Mouse (Mus musculus): ENCODE data around the gene Mchr1.
A peak's percentile ranks its signal among the peaks of the same experiment; 100 is the strongest.

Gene Mchr1

DNA sequence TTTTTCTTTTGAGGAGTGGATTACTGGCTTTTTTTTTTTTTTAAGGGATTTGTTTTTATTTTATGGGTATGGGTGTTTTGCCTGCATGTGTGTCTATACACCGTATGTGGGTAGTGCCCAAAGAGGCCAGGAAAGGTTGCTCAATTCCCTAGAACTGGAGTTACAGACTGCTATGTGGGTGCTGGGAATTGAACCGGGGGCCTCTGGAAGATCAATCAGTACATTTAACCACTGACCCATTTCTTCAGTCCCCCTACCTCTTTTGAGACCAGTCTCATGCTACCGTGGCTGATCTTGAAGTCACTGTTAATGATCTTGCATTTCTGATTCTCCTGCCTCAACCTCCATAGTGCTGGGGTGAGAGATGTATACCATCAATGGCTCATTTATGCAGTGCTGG lies 8.0 kb upstream of the Mchr1 start:
- DNase-seq (ENCODE audit: low spot score in 2 of 2): no peak

DNA sequence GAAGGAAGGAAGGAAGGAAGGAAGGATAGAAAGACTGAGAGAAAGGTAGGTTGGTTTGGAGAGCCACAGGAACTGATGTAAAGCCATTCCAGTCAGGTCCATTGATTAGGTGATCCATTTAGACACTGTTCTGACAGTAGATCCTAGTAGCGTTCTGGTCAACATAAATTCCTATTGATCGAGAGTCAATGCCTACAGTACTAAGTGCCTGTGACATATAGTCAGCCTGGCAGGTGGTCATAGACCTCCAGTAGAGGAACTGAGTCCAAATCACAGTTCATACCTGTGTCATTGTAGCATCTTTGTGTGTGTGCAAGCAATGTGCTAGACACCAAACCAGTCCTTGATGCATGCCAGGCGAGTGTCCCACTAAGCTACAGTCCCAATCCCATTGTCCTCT lies 7.0 kb upstream of the Mchr1 start:
- DNase-seq (ENCODE audit: low spot score in 2 of 2): no peak

DNA sequence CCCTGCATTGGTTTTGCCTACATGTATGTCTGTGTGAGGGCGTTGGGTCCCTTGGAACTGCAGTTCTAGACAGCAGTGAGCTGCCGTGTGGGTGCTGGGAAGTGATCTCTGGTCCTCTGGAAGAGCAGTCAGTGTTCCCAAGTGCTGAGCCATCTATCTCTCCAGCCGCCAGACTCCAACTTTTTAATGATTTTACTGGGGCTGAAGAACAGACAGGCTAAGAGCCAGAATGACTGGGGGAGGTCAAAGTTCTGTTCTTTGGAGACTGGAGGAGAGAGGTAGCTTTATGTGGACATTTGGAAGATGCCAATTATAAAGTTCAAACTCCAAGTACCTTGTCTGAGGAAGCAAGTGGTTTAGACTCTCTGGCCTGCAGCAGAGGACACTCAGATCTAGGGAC lies 5.5 kb upstream of the Mchr1 start:
- no peak for DNase-seq (ENCODE audit: low spot score in 2 of 2)

DNA sequence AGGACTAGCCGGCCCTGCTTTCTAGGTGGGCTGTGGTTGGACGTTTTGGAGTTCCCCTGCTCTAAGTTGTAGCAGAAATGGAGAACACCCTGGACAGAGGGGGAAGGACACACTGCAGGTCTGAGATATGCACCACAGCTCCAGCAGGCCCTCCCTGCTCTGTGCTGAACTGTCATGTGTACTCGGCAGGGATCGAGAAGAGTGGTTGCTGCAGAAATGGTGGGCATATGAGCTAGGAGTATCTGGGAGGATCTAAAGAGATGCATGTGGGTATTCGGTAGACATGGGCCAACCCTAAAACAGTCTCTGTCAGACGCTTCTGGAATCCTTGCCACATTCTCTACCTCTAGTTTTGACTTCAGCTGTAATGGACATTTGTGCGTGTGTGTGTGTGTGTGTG lies 4.0 kb upstream of the Mchr1 start:
- no peak for DNase-seq (ENCODE audit: low spot score in 2 of 2)

DNA sequence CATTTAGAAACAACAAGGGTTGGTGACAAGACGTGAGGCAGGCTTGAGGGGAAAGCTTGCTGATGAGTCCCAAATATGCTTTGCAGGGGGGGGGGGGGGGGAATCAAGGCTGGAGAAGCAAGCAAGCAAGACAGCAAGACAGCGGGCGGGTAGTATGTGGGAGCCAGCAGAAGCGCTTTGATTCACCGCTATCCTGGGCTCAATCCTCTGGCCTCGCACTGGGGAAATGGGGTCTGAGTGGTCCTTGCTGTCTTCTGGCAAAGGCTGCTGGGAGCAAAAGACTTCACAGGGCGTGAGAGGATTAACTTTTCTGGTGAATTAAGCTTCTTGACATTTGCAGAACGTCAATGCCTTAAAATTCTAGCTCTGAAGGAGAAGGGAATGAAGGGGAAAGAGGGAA lies 763 bp downstream of the Mchr1 start:
- DNase-seq (ENCODE audit: low spot score in 2 of 2): no peak

DNA sequence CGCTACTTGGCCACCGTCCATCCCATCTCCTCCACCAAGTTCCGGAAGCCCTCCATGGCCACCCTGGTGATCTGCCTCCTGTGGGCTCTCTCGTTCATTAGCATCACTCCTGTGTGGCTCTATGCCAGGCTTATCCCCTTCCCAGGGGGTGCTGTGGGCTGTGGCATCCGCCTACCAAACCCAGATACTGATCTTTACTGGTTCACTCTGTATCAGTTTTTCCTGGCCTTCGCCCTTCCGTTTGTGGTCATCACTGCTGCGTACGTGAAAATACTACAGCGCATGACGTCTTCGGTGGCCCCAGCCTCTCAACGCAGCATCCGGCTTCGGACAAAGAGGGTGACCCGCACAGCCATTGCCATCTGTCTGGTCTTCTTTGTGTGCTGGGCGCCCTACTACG lies 2.2 kb downstream of the Mchr1 start:
- peak in 1 of 2 experiments; percentile 45 for DNase-seq (ENCODE audit: low spot score in 2 of 2)

DNA sequence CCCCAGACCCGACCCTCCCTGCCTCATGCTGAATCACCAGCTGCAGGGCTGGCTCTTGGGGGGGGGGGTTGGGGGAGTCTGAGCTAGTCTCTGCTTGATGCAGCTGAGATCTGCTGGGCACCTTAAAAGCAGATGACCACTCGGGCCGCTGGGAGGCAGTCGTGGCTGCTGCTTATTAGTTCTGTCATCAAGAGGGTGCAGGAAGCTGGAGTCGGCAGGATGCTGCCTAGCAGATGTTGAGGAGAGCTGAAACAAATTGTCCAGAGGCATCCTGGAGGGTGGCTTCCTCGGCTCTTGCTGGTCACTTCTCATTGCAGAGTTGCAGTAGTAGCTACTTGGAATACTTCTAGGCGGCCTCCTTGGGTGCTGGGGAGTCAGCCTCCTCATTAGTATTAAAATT lies 4.0 kb downstream of the Mchr1 start:
- peak in 1 of 2 experiments; percentile 54 for DNase-seq (ENCODE audit: low spot score in 2 of 2)

DNA sequence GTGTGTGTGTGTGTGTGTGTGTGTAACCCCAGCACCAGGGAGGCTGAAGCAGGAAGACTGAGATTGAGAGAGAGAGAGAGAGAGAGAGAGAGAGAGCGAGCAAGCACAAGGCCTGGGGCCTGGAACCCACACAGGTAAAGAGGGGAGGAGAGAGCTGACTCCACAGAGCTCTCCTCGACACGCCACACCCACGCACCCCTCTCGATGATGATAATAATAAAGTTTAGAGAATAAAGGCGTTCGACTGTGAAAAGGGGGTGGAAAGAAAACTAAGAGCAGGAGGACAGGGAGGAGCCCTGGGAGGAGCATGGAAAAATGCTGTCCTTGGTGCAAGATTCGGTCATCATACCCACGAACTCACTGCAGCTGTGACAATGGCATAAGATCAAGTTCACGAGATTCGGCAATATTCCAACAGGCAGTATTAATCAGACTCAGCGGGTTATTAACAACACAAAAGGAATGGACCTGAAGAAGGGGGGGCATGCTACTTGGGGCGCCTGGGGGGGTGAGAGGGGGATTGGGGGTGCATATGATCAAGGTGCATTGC lies 4.6 kb downstream of the Mchr1 start:
- DNase-seq (ENCODE audit: low spot score in 2 of 2): peak in 1 of 2 experiments; percentile 44

DNA sequence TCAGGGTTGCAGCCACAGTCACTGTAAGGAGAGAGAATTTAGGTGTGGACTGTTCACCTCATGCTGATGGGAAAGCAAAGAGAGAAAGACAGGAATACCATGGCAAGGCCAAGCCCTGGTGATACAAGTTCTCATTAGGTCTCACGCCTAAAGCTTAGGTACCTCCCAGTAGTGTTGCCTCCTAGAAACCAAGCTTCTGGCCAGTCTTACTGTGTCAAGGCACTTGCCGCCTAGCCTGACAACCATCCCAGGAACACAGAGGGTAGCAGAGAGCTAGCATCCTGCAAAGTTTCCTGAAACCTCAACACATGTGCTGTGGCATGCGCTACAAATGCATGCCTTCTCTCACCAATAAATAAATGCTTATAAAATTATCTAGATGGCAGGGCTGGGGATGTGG lies 11.6 kb downstream of the Mchr1 start:
- no peak for DNase-seq (ENCODE audit: low spot score in 2 of 2)

DNA sequence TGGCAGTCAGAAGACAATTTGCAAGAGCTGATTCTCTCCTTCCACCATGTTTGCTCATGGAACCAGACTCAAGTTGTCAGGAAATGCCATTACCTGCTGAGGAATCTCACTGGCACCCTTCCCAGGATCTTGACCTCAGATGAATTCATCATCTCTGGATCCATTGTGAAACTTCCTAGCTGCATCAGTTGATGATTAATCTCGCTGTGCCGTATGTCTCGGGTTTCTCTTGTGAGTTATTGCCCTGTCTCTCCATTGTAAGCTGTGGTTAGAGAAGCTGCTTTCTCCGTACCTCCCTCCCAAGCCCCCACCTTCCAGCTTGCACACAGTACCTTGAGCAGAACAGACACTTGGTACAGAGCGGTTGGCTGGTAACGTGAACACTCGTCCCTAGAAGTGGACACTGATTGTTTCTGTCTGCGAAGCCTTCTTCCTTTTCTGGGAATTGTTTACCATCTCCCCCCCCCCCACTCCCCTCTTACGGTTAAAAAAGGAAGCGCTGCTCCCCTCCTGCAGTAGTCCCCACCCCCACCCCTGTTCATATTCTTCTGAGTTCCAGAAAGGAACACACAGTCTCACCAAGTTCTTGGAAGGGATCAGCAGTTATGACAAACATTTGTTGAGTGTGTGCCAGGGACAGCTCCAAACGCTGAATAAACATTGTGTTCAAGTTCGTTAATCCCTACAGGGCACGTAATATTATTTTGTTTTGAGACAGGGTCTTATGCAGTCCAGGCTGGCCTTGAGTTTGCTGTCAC lies 12.5 kb downstream of the Mchr1 start:
- no peak for DNase-seq (ENCODE audit: low spot score in 2 of 2)

DNA sequence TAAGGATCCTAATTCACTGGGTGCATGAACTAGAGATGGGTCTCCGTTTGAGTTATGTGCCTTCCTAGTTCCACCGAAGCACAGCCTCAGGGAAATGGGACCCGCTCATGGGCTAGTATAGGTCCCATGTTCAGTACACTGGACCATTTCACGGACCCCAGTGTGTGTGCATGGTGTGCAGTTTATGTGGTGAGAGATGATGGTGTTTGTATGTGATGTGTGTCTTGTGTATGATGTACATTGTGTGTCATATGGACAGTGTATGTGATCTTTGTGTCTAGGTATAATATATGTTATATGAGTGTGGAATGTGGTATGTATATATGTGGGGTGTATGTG lies 13.0 kb downstream of the Mchr1 start:
- no peak for DNase-seq (ENCODE audit: low spot score in 2 of 2)

DNA sequence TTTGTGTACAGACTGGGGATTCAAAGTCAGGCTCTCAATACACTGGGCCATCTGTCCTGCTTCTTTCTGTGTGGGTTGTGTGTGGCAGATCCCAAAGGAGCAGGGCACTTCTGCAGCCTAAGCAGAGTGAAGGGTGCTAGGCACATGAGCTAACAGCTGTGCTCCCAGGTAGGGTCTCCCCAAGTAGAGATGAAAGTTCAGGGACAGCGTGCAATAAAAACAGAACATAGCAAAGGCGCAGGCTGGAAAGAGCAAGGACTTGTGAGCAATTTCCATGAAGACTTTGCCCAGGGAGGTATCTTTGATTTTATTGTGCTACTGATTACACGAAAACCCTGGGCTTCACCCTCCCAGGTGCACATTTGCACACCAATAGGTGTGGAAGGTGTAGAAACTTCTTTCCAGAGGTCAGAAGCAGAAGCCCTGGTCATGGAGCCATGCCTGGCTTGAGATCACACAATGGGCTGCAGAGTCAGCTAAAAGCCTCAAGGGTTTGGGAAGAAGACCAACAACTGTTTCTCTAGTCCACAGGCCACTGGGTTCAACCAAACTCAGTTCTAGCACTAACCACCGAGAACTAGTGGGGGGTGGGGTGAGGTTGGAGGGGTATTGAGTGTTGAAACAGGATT lies 13.8 kb downstream of the Mchr1 start:
- no peak for DNase-seq (ENCODE audit: low spot score in 2 of 2)

DNA sequence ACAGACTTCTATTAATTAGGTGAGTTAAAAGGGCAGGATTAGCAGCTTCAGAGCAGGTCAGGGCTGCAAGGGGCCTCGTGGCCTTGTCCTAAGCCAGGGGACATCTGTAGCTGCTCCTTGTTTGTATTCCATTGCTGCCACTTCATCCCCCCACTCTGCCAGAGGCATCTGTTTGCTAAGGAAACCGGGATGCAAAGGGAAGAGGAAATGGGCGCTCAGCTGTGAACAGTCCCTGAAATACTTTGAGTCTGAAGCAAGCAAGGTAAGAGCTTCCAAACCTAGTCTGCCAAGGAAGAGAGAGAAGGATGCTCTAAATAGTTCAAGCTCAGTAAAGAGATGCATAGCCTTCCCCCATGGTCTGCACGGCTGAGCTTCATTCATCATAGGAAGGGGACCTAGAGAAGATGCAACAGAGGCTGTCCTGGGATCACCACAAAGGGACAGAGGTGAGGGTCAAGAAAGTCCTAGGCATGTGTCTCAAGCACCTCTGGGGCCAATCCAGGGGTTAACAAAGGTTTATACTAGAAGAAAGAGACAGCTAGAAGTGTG lies 17.4 kb downstream of the Mchr1 start:
- DNase-seq (ENCODE audit: low spot score in 2 of 2): peak; percentile 34 to 59

DNA sequence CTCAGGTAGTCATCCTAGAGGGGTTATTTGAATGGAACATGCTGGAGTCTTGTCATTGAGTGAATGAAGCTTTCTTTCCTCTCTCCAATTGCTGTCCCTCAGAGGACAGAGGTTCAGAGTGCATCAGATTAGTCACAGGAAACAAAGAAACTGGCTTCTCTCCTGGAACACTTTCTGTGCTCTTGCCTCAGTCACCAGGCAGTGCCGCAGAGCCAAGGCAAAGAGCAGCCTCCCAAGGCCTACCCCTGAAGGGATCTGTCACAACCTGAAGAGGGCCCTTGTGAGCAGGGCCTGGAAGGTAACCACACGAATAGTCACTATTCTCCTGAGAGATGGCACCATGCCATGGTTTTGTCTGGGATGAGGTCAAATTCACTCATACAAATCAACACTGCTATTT lies 18.3 kb downstream of the Mchr1 start:
- no peak for DNase-seq (ENCODE audit: low spot score in 2 of 2)

DNA sequence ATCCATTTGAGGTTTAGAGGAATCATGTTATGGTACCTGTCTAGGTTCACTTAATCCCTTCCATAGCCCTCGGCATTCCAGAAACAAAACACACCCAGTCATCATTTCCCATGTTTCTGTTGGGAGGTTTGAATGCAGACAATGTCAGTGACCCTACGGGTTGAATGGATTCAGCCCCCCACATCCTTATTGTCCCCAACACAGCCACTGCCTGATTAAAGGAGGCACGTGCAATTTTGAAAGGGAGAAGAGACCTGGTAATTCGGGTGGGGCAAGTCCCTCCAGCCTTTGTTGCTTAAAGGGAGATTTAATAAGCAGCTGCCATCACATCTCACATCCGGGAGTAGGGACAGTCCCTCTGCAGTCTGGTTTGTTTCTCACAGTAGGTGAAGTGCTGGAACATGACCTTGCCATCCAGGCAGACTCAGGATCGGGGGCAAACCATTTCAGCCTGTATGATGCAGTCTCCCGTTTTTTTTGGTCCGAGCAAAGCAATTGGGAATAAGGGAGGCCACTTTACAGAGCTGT lies 18.9 kb downstream of the Mchr1 start:
- DNase-seq (ENCODE audit: low spot score in 2 of 2): no peak

DNA sequence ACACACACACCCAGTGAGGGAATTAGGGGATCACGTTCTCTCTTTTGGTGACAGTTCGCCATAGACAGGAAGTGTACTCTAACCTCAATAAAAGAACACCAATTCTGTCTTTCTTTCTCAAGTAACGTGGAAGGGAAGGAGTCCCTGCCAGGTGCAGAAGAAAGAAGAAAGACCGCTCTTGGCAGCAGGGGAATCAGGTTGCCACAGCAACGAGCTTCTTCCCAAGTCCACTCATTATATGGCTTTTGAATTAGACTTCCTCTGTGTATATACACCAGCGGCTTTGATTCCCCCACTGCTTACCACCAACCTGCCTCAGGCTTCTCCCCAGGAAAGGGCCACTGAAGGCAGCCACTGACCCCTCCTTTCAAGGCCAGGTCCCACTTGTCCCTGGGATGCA lies 19.8 kb downstream of the Mchr1 start:
- peak; percentile 72 to 85 for DNase-seq (ENCODE audit: low spot score in 2 of 2)

DNA sequence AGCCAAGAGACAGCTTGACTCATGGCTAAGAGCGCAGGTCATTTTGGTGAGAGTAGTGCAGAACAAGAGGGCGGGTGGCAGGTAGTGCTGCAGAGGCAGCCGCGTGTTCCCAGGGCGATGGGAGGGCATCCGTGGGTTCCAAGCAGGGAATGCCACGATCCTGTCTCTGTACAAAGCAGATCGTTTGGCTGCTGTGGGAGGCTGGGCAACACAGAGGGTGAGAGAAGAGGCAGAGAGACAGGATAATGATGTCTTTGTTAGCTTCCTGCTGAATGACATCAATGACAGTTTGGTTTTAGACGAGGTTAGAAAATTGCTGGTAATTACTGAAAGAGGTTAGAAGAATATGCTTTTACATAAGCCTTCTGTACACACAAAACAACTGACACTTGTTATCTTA lies 23.0 kb downstream of the Mchr1 start:
- no peak for DNase-seq (ENCODE audit: low spot score in 2 of 2)

DNA sequence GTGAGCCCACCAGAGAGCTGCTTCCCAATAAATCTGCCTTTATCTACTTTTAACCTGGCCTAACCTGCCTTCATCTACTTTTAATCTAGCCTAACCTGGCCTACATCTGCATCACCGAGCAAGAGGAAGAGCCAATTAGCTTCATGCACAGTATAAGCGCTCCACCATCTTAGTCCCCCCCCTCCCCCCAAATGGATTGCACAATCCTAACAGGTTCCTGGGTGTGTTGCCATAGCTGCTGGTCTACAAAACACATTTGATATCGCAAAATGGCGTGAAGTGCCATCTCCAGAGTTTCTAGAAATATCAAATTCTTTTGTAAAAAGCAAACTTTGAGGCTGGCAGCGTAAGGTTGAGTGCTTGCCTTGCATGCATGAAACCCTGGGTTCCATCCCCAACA lies 24.0 kb downstream of the Mchr1 start:
- DNase-seq (ENCODE audit: low spot score in 2 of 2): no peak

DNA sequence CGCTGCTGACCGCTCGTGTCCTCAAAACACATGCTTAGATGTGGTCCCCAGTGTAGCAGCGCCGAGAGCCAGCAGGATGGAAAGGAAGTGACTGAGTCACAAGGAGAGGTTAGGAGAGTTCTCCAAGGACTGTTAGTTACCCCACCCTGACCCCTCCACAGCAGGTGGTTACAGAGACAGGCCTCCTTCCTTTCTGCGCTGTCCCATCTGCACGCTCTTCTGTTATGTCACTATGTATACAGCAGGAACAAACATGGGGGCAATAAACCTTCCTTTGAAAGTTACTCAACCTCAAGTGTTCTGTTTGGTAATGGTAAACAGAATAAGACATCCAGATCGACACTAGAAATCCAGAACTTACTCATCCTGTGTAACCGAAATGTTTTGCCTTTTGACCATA lies 24.9 kb downstream of the Mchr1 start:
- no peak for DNase-seq (ENCODE audit: low spot score in 2 of 2)

DNA sequence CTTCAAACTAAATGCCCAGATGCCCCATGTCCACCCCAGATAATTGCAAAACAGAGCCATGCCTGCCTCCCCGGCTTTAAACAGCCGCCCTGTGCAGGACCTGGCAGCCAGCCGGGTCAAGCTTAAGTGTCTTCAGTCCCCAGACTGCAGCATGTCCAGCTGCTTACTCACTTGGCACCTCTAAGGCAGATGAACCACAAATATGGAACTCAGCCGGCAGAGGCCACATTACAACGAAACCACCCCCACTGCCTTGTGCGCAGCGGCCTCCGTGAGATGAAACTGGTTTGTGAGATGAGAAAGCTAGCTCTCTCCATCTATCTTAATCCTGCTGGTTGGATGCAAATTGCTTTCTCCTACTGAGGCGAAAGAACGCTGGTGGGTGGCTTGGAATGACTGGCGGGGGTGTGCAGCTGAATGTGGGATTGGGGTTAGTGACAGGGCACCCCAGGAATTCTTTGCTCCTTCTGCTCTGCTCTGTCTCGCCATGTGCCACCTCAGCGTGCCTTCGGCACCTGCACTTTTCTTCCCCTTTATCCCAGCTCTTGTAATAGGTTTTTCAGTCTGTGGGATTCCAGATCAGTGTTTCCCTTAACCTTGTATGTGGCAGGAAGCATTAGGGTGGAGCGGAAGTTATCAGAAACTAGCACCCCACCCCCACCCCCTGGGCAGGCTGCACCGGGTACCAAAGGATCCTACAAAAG lies 29.2 kb downstream of the Mchr1 start:
- peak; percentile 54 to 65 for DNase-seq (ENCODE audit: low spot score in 2 of 2)

DNA sequence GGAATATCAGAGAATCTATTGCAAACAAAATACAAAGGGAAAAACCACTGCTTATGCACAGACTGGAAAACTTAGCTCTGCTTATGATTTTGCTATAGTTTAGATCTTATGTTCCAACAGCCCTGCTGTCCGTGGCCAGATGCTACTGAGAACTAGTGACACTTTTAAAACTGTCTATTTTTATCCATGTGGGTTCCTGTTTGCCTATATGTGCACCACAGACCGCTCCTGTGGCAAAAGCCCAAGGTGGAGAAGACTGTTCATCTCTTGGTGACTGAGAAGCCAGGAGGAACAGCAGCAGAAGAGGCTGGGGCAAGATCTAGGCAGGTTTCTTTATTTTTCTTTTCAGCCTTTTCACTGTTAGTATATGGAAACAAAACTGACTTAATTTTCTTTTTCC lies 32.1 kb downstream of the Mchr1 start:
- no peak for DNase-seq (ENCODE audit: low spot score in 2 of 2)

DNA sequence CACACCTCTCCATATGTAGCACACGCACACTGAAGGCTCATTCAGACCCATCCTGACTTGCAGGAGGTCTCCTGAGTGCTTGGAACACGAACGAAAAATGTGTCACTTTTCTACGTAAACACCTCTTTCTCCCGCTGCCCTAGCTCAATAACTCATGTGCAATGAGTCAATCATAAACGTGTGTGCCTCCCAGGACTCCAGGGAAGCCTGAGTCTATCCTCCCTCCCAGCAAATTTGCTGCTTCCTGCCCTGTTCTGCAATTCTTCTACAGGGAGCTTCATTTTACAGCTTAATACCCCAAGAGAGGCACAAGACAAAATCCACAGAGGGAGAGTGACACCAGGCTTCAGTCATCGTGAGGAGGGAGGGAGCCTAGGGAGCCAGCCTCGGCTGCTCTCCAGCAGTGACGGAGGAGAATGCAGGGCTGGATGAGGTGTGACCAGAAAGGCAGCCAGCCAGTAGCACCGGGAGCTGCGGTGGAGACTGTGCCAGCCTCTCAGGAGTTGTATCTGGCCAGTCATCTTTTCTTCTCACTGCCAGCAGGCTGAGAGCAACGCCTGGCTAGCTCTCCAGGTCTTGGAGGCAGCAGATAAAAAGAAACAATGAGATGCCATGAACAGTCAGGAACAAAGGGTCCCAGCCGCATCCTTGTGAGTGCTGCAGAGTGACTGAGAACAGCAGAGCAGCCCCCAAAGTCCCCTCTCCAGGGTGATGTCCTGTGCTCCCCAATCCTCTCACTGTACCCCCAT lies 37.2 kb downstream of the Mchr1 start:
- DNase-seq (ENCODE audit: low spot score in 2 of 2): peak; percentile 53 to 68

Measured in right cerebral cortex, postnatal 10 days (tissue).